Mouse (Mus musculus) CD8-positive naive resting alpha-beta T cell, adult 2 months (primary cell): ENCODE data around the gene Acss3.

Source experiments
- DNase-seq, 2 experiments: peaks; one replicate each; pipeline ENCODE4 v3.0.0; 2022; ENCODE audit warnings: low read depth in 2 of 2, low spot score in 2 of 2

The Acss3 gene

GRCm38 (mm10) chr10:107021118-107021517 is 102.3 kb downstream of the Acss3 start:
- DNase-seq: no peak

- no peak for DNase-seq
Observed at GRCm38 (mm10) chr10:107011142-107011541, 112.3 kb downstream of the Acss3 start.

- DNase-seq: no peak
Observed at GRCm38 (mm10) chr10:106998052-106998625, 125.3 kb downstream of the Acss3 start.

- no peak for DNase-seq
Observed at GRCm38 (mm10) chr10:106989478-106989877, 134.0 kb downstream of the Acss3 start.

- DNase-seq: no peak
Observed at GRCm38 (mm10) chr10:106975193-106976141, 148.0 kb downstream of the Acss3 start.

GRCm38 (mm10) chr10:106959026-106959425 is 164.4 kb downstream of the Acss3 start:
- DNase-seq: no peak

GRCm38 (mm10) chr10:106941380-106941779 is 182.1 kb downstream of the Acss3 start:
- DNase-seq: no peak

- no peak for DNase-seq
Observed at GRCm38 (mm10) chr10:106939441-106939840, 184.0 kb downstream of the Acss3 start.

GRCm38 (mm10) chr10:106938851-106939250 is 184.6 kb downstream of the Acss3 start:
- no peak for DNase-seq

GRCm38 (mm10) chr10:106936996-106937395 is 186.5 kb downstream of the Acss3 start:
- DNase-seq: no peak

- DNase-seq: no peak
Observed at GRCm38 (mm10) chr10:106932571-106933073, 190.8 kb downstream of the Acss3 start.

GRCm38 (mm10) chr10:106928576-106929332 is 194.7 kb downstream of the Acss3 start:
- DNase-seq: no peak

- DNase-seq: no peak
Observed at GRCm38 (mm10) chr10:106924798-106925197, 198.7 kb downstream of the Acss3 start.

- no peak for DNase-seq
Observed at GRCm38 (mm10) chr10:106924334-106924733, 199.1 kb downstream of the Acss3 start.

- DNase-seq: no peak
Observed at GRCm38 (mm10) chr10:106914822-106915221, 208.6 kb downstream of the Acss3 start.

- no peak for DNase-seq
Observed at GRCm38 (mm10) chr10:106914275-106914674, 209.2 kb downstream of the Acss3 start.

- no peak for DNase-seq
Observed at GRCm38 (mm10) chr10:106913032-106913431, 210.4 kb downstream of the Acss3 start.

GRCm38 (mm10) chr10:106910108-106910507 is 213.4 kb downstream of the Acss3 start:
- no peak for DNase-seq

GRCm38 (mm10) chr10:106896351-106896750 is 227.1 kb downstream of the Acss3 start:
- DNase-seq: no peak
